Mouse (Mus musculus): ENCODE results near the gene Rdh16. TPM values are rescaled to one million over a fixed set of nuclear protein-coding genes. Genes with fewer than 3 reads are reported as not detected.

Gene Rdh16
- polyA plus RNA-seq (2014; fragmentation: Illumina TruSeq; extraction: RNeasy Lipid Tissue Mini Kit (QIAGEN cat#74804); ENCODE audit: low read depth, low replicate concordance) = 77.2 TPM

DNA sequence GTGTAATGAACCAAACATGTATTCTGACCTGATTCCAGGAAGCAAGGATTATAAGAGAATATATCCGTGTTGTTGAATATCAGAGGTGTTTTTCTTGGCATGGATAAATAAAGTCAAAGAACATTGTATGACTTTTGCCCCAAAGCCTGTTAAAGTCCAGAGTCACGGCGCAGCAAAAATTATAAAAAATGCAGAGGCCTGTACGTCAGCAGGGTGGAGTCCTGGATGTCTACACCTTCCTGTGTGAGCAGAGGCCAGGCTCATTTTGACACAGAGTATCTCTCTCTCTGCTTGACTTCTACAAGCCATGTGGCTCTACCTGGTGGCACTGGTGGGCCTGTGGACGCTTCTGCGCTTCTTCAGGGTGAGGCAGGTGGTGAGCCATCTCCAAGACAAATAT lies at the start of gene Rdh16:
TSS of gene Rdh16 (plus strand) at position 262 of the 400 bp plus-strand sequence.

DNA sequence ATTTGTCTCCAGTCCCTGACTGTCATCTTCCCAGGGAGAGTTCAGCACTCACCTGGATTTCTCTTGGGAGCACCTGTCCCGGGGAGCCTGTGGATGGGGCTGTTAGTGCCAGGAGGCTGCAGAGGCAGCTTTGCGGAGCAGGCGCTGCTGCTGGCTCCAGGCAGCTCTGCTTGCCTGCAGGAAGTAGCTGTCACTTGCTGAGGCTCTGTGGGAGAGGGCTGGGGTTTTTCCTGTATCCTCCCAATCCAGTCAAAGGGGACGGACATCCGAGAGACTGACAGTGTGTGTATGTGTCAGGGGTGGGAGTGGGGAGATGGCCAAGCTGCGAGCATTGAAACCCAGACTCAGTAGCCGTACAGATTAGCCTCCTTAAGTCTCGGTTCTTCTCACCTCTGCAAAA lies 49.4 kb upstream of the Rdh16 start, which contains the start of gene Gpr182:
TSS of gene Gpr182 (minus strand) at position 185 of the 400 bp plus-strand sequence.

DNA sequence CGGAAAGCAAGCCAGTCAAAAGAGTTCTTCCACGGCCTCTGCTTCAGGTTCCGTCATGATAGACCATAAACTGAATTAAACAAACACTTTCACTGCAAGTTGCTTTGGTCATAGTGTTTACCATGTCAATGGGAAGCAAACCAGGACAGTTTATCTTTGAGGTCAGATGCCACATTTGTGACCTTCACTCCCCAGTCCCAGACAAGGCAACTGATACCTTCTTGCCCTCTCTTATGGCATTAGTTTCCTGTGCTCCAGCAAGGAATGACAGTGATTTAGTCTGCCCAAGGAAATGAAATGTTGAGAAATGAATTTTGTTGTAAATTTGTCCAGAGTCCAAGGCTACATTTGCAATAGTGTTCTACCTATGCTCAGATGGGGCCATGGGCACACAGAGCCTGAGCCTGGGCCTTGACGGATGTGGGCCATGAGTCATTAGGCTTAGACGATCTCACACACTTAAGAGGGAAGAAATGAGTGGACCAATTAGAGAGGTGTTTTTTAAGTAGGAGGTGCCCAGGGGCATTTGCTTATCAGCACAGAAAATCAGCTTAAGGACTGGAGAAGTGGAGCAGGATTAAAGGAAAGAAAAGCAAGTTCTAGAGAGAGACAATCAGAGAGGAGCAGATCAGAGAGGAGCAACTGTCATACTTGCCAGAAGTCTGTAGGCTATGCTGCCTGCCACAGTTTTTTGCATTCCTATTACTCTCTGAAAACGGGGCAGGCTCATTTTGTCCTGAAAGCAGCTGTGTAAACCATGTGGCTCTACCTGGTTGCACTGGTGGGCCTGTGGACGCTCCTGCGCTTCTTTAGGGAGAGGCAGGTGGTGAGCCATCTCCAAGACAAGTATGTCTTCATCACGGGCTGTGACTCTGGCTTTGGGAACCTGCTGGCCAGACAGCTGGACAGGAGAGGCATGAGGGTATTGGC lies 41.5 kb upstream of the Rdh16 start, which contains the start of the genes Rdh1 and Rdh16f1:
TSS of gene Rdh1 (plus strand) at position 541 of the 930 bp plus-strand sequence.
TSS of gene Rdh16f1 (plus strand) at position 607 of the 930 bp plus-strand sequence.

DNA sequence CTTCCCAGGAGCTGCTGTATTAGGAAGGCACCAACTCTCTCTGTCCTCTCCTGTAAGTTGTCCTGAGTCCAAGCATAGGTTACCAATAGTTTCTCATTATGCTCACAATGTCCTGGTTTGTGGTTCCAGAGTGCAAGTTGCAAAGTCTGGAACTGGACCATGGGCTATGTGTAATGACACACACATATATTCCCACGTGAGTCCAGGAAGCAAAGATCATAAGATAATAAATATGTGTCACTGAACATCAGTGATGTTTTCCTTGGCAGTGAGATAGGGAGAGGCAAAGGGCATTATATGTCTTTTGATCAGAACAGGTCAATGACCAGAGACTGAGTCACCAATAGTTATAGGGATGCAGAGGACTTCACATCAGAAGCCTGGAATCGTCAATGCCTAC lies 24.9 kb upstream of the Rdh16 start, which contains the start of gene Rdh9:
TSS of gene Rdh9 (plus strand) at position 376 of the 400 bp plus-strand sequence.

DNA sequence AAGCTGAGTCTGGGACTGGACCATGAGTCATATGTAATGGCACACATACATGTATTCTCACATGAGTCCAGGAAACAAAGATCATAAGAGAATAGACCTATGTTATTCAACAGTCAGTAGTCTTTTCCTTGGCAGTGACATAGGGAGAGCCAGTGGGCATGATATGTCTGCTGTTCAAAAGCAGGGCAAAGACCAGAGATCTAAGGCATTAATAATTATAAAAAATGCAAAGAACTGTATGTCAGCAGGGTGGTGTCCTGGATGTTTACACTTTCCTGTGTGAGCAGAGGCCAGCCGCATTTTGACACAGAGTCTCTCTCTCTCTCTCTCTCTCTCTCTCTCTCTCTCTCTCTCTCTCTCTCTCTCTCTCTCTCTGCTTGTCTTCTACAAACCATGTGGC lies 48.7 kb downstream of the Rdh16 start, which contains the start of gene Rdh19:
TSS of gene Rdh19 (plus strand) at position 301 of the 400 bp plus-strand sequence.

DNA sequence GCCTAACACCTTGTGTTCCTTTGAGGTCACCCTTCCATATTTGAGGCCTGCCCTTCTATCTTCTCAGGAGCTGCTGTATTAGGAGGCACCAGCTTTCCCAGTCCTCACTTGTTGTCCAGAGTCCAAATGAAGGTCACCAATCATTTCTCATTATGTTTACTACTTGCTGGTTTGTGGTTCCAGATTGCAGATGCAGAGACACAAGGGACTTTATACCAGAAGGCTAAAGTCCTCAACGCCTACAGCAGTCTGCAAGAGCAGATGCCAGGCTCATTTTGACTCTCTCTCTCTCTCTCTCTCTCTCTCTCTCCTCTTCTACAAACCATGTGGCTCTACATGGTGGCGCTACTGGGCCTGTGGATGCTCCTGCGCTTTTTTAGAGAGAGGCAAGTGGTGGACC lies 65.3 kb downstream of the Rdh16 start, which contains the start of gene Rdh16f2:
TSS of gene Rdh16f2 (plus strand) at position 243 of the 400 bp plus-strand sequence.

DNA sequence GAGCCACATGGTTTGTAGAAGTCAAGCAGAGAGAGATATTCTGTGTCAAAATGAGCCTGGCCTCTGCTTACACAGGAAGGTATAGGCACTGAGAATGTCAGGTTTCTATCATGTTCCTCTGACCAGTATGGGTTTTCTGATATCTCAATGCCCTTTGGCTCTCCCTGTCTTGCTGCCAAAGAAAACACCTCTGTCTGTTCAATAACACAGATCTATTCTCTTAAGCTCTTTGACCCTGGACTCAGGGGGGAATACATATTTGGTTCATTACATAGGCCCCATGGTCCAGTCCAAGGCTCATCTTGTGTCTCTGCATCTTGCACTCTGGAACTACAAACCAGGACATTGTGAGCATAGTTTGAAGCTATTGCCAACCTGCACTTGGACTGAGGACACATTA lies 87.7 kb downstream of the Rdh16 start, which contains the start of gene Rdh7:
TSS of gene Rdh7 (minus strand) at position 213 of the 400 bp plus-strand sequence.

Other genes with a start within 250 kb of the Rdh16 start
- gene Lrp1, start 180.0 kb upstream of the Rdh16 start, polyA plus RNA-seq (2014; fragmentation: Illumina TruSeq; extraction: RNeasy Lipid Tissue Mini Kit (QIAGEN cat#74804); ENCODE audit: low read depth, low replicate concordance) = 2.3 TPM
- gene Stat6, start 158.2 kb upstream of the Rdh16 start, polyA plus RNA-seq (2014; fragmentation: Illumina TruSeq; extraction: RNeasy Lipid Tissue Mini Kit (QIAGEN cat#74804); ENCODE audit: low read depth, low replicate concordance) = 34.2 TPM
- gene Nemp1, start 134.3 kb upstream of the Rdh16 start, polyA plus RNA-seq (2014; fragmentation: Illumina TruSeq; extraction: RNeasy Lipid Tissue Mini Kit (QIAGEN cat#74804); ENCODE audit: low read depth, low replicate concordance) = 10.6 TPM
- gene Nab2, start 132.6 kb upstream of the Rdh16 start, polyA plus RNA-seq (2014; fragmentation: Illumina TruSeq; extraction: RNeasy Lipid Tissue Mini Kit (QIAGEN cat#74804); ENCODE audit: low read depth, low replicate concordance) = 0.35 TPM
- 74.7 TPM for gene Myo1a, start 96.0 kb upstream of the Rdh16 start, polyA plus RNA-seq (2014; fragmentation: Illumina TruSeq; extraction: RNeasy Lipid Tissue Mini Kit (QIAGEN cat#74804); ENCODE audit: low read depth, low replicate concordance)
- gene Tac2, start 76.7 kb upstream of the Rdh16 start, polyA plus RNA-seq (2014; fragmentation: Illumina TruSeq; extraction: RNeasy Lipid Tissue Mini Kit (QIAGEN cat#74804); ENCODE audit: low read depth, low replicate concordance) = not detected
- gene Zbtb39, start 61.6 kb upstream of the Rdh16 start, polyA plus RNA-seq (2014; fragmentation: Illumina TruSeq; extraction: RNeasy Lipid Tissue Mini Kit (QIAGEN cat#74804); ENCODE audit: low read depth, low replicate concordance) = 4.1 TPM
- 0.09 TPM for gene Gpr182, start 49.4 kb upstream of the Rdh16 start, polyA plus RNA-seq (2014; fragmentation: Illumina TruSeq; extraction: RNeasy Lipid Tissue Mini Kit (QIAGEN cat#74804); ENCODE audit: low read depth, low replicate concordance)
- gene Rdh1, start 41.4 kb upstream of the Rdh16 start, polyA plus RNA-seq (2014; fragmentation: Illumina TruSeq; extraction: RNeasy Lipid Tissue Mini Kit (QIAGEN cat#74804); ENCODE audit: low read depth, low replicate concordance) = 1.2 TPM
- not detected for gene Rdh16f1, start 41.4 kb upstream of the Rdh16 start, polyA plus RNA-seq (2014; fragmentation: Illumina TruSeq; extraction: RNeasy Lipid Tissue Mini Kit (QIAGEN cat#74804); ENCODE audit: low read depth, low replicate concordance)
- gene Rdh9, start 24.8 kb upstream of the Rdh16 start, polyA plus RNA-seq (2014; fragmentation: Illumina TruSeq; extraction: RNeasy Lipid Tissue Mini Kit (QIAGEN cat#74804); ENCODE audit: low read depth, low replicate concordance) = 27.8 TPM
- 1.1 TPM for gene Rdh19, start 48.8 kb downstream of the Rdh16 start, polyA plus RNA-seq (2014; fragmentation: Illumina TruSeq; extraction: RNeasy Lipid Tissue Mini Kit (QIAGEN cat#74804); ENCODE audit: low read depth, low replicate concordance)
- 0.47 TPM for gene Rdh16f2, start 65.3 kb downstream of the Rdh16 start, polyA plus RNA-seq (2014; fragmentation: Illumina TruSeq; extraction: RNeasy Lipid Tissue Mini Kit (QIAGEN cat#74804); ENCODE audit: low read depth, low replicate concordance)
- gene Rdh7, start 87.7 kb downstream of the Rdh16 start, polyA plus RNA-seq (2014; fragmentation: Illumina TruSeq; extraction: RNeasy Lipid Tissue Mini Kit (QIAGEN cat#74804); ENCODE audit: low read depth, low replicate concordance) = not detected
- not detected for gene Sdr9c7, start 97.4 kb downstream of the Rdh16 start, polyA plus RNA-seq (2014; fragmentation: Illumina TruSeq; extraction: RNeasy Lipid Tissue Mini Kit (QIAGEN cat#74804); ENCODE audit: low read depth, low replicate concordance)
- not detected for gene Hsd17b6, start 206.5 kb downstream of the Rdh16 start, polyA plus RNA-seq (2014; fragmentation: Illumina TruSeq; extraction: RNeasy Lipid Tissue Mini Kit (QIAGEN cat#74804); ENCODE audit: low read depth, low replicate concordance)
- 31.4 TPM for gene Prim1, start 214.0 kb downstream of the Rdh16 start, polyA plus RNA-seq (2014; fragmentation: Illumina TruSeq; extraction: RNeasy Lipid Tissue Mini Kit (QIAGEN cat#74804); ENCODE audit: low read depth, low replicate concordance)
- gene Naca, start 234.4 kb downstream of the Rdh16 start, polyA plus RNA-seq (2014; fragmentation: Illumina TruSeq; extraction: RNeasy Lipid Tissue Mini Kit (QIAGEN cat#74804); ENCODE audit: low read depth, low replicate concordance) = 1,156 TPM